Mouse (Mus musculus) activated CD4-positive, CD25-positive, alpha-beta regulatory T cell, adult 4 months (primary cell): ENCODE data around the gene Robo2. TPM values are rescaled to one million over a fixed set of nuclear protein-coding genes. Genes with fewer than 3 reads are reported as not detected.
"Not testable (repeated sequence)": the region's sequence is repeated elsewhere in the genome, so short reads cannot be mapped to it uniquely, and the experiment has no call there.

Experiments used
- ATAC-seq: one replicate; pipeline ENCODE4 v1.8.0; 2017
- polyA plus RNA-seq, 2 experiments: library from polyadenylated mRNA; unstranded; fragments of 100-300 nt; shearing (Covaris generic); gene quantifications; one replicate each; pipeline ENCODE4 v1.2.1; 2017

Robo2 gene
- polyA plus RNA-seq, 2 experiments from 2014 or later: 0.15 to 0.86 TPM

DNA sequence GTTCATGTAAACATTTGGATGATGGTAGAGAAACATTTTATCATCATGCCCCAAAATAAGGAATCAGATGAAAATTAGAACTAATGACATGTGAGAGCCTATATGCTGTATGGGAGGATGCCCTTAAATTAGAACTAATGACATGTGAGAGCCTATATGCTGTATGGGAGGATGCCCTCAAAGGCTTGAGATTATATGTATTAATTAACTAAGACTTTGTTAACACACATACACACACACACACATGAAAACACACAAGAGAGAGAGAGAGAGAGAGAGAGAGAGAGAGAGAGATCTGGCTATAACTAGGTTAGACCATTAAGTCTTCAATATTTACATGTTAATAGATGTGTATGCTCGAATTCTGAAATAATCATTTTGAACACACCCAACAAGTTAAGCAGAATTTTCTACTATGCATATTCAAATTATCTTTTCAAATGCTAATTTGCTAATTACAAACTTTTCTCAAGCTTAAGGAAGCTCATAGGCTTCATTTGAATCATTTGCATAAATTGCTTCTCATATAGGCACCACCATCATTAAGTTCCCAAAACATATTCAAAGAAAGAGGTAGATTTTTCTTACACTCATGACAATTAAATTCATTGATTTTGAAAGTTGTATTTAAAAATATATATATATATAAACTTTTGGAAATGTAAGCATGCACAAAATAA, 211.5 kb downstream of the Robo2 start:
- ATAC-seq: no peak

GRCm38 (mm10) chr16:74192979-74193554, 218.6 kb downstream of the Robo2 start:
- ATAC-seq: no peak

- no peak for ATAC-seq
These were observed 220.0 kb downstream of the Robo2 start for GRCm38 (mm10) chr16:74191621-74192020.

DNA sequence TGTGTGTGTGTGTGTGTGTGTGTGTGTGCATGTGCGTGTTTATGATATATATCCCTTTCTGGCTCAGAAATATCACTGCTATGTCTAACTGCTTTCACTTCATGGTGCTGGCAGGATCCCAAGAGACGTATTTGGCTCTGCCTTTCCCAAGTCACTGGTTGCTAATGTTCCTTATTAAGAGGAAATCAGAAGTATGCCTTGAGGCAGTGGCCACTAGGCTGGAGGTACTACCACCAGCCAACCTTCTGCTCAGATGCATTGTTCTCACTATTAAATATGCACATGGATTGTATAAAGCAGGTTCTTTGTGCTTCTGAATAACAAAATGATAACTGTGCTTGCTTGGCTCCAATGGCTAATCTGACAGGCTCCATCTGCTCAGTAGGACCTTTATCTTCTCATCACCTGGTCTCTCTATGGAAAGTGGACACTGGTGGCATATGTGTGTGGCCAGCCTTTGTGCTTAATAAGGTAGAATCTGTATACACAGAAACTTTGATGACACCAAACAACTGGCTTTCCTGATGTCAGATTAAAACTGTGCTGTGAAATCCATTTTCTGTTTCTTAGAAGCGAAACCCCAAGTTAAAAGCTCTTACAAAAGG, 229.0 kb downstream of the Robo2 start:
- ATAC-seq: no peak

- ATAC-seq: no peak
These were observed 239.0 kb downstream of the Robo2 start for GRCm38 (mm10) chr16:74172673-74173072.

DNA sequence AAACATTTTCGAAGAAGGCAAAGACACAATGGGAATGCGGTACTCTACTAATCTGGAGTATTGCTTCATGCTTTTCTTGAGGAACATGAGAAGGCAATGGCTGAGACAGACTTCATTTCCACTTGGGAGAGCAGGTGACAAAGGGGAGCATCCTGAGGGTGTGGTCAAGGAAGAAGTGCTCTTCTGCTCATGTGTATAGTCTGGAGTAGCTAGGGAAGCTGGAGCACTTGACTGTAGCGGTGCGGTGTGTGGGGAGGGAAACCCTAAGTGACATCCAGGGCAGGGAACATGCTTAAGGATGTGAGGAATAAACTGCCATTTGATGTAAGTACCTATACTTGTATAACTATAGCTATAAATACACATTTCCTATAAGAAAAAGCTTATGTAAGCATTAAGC, 242.0 kb downstream of the Robo2 start:
- ATAC-seq: no peak

DNA sequence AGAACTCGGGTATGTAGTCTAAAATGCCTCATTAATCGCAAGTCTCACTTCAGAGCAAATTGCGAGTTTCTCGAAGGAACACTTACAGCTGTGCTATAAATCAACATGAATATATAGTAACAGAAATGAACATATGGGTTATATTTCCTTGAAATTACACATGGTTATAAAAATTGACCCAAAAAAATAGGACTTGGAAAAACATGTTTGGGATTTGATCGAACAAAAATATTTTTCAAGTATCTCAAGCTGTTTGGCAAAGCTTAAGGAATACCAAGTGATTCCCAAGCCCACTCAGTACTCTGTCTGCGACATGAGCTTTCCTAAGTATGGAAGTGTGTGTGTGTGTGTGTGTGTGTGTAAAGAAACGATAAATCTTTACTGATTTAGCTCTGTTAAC, 242.5 kb downstream of the Robo2 start:
- no peak for ATAC-seq

DNA sequence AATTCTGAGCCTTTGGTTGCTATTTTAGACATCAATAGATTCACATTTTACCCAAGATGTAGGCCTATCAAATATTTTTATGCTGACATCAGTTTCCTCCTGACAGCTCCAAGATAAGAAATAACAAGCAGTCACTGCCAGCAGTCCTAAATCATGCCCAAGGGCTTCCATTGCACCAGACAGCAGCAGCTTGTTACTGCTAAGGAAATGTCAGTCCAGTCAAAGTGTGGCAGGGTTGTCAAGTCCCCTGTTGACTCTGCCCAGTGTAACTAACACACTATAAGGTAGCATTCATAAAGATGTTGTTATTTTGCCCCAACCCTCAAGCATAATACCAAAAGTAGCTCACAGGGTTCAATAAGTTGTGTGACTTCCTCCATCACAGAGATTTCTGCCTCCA, 243.8 kb downstream of the Robo2 start:
- ATAC-seq: no peak

GRCm38 (mm10) chr16:74162041-74162440, 249.6 kb downstream of the Robo2 start:
- ATAC-seq: no peak

DNA sequence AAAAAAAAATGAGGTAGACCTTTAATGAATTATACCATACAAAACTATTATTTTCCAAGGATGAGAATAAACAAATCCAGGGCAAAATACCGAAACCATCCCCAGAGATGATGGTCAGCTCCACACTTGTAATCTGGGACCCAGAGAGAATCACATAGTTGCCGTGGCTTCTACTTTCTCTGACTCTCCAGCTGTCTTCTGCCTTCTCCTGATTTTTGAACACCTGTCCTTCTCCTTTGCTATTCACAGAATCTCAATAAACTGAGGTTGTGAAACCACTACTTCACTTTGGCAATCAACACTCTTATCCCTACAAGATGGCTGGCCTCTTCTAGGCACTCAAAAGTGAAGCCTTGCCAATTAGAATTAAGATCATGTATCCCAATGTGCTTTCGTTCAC, 252.4 kb downstream of the Robo2 start:
- ATAC-seq: no peak

DNA sequence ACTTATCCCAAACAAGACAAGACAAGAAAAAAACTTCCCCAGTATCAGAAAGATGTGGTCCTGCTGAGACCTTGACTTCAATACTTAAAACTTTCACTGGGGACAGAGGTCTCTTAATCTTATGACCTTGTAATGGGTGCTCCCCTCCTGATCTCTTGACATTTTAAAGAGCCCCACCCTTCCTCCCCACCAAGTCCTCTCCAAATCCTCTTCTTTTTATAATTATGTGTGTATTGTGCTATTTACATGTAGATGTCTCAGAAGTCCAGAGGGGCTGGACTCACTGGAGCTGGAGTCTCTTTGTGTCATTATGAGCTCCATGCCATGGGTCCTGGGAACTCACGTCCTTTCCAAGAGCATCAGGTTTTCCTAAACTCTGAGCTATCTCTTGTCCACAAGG, 275.4 kb downstream of the Robo2 start:
- ATAC-seq: no peak

GRCm38 (mm10) chr16:74132833-74133232, 278.8 kb downstream of the Robo2 start:
- no peak for ATAC-seq

- ATAC-seq: no peak
These were observed 280.3 kb downstream of the Robo2 start for GRCm38 (mm10) chr16:74131370-74131769.

DNA sequence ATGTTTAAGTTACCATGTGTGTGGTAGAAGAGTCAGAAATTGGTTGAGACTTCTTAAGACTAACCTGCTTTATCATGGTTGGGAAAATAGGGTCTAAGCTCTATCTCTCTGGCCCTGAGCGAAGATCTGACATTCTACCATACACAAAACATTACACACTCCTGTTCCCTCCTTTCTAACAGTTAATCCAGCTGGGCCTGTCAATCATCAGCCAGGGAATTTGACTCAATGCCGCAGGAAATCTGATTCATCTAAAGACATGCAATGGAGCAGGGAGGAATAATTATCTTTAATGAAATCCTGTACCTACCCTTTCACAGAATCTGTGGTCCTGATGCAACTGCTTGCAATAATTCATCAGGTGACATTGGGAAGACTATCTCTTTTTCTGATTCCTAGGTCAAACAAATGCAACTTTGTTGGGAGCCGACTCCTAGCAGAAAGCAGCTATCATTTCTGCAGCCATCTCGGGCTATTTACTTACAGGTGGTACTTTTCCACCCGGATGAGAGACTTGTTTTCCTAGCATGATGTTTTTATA, 283.1 kb downstream of the Robo2 start:
- ATAC-seq: no peak

- ATAC-seq: no peak
These were observed 298.5 kb downstream of the Robo2 start for GRCm38 (mm10) chr16:74113155-74113554.

- ATAC-seq: no peak
These were observed 300.5 kb downstream of the Robo2 start for GRCm38 (mm10) chr16:74111101-74111500.

DNA sequence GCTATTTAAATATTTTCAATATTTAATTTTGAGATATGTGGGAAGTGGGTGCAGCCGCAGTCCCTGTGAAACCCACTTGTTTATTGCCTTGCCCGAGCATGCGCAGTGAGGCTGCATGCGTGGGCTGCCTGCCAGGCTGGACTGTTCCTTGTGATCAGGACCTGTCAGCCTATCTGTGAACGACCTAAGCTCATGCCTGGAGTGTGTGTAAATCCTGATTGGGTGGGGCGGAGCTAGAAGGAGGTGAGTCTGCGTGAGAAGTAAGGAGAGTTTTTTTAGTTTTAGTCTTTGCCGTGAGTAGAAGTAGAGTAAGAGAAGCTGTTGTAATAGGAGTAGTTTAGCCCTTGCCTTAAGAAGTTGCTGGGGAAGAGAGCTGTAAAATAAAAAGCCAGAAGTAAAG, 307.2 kb downstream of the Robo2 start:
- ATAC-seq: not testable (repeated sequence)

DNA sequence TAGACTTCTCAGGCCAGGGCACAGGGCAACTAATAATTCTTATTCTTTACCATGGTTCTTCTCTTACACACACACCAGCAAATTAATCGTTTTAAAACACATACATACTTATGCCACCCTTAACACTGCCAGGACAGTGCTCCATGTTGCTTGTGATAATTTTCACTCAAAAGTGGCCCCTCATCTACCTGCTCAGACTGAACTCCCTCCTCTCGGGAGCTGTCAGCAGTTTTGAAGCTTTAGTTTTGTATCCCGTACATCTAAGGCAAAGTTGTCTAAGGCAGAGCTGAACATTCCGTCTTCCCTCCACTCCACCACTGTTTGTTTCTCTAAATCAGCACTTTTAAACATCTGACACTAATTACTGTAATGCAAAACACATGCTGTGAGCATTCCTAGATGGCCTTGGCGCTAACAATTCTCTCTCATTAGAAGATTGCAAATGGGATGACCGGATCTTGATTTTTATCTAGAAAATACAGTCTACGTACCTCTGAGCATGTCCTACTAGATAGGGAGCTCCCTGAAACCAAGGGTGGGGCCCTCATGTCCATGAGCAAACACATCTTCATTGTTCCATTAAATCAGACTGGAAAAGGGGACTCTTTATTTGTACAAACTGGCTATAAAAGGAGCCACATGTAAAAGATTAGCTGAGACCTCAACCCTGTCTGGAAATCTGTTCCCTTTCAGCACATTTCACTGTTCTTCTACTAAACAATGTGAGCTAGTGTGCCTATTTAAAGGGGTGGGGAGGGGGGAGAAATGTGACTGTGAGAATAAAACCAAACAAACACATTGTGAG, 318.4 kb downstream of the Robo2 start:
- ATAC-seq: no peak

GRCm38 (mm10) chr16:74089951-74090350, 321.7 kb downstream of the Robo2 start:
- ATAC-seq: no peak

DNA sequence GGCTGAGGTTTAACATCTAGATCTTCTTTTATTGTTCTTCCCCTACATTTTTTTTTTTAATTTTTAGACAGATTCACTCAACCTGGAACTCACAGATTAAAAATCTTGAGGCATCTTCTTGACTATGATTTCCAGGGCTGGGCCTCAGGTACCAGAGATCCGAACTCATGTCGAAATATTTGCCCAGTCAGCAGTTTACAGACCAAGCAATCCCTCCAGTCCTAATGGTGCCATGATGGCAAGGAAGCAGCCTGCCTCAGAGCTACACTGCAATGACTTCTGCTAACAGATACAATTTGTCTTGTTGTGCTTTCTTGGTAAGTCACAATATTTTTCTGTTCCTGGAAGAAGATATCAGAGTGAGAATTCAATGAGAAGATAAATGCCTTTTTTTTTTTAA, 327.4 kb downstream of the Robo2 start:
- no peak for ATAC-seq

DNA sequence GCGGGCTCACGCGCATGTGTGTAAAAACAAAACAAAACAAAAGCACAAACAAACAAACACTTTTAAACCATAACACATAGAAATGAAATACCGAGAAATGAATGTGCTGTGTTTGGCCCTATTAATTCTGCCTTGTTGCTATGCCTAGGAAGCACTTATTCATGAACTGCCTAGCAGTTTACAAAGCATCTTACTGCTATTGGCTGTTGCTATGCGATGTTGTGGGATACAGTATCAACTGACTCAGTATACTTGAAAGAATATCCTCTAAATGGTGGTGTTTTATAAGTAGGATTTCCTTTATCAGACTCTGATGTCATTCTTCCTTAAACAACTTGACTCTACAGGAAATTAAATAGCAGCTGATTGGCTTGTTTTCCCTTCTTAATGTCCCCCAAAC, 339.0 kb downstream of the Robo2 start:
- ATAC-seq: no peak

- no peak for ATAC-seq
These were observed 341.0 kb downstream of the Robo2 start for GRCm38 (mm10) chr16:74070628-74071027.

- no peak for ATAC-seq
These were observed 345.7 kb downstream of the Robo2 start for GRCm38 (mm10) chr16:74065958-74066357.
